Mouse (Mus musculus) adrenal gland, adult 18-20 months (tissue): ENCODE results near the gene Gm49601. TPM values are rescaled to one million over a fixed set of nuclear protein-coding genes. Genes with fewer than 3 reads are reported as not detected.

Source experiments
- DNase-seq, 2 experiments: peaks; one replicate each; pipeline ENCODE4 v3.0.0; 2021 to 2022; ENCODE audit warnings: low spot score in 2 of 2
- total RNA-seq, 2 experiments: library from RNA; stranded (reverse); gene quantifications; 1 replicate in 1 of 2; 2 replicates in 1 of 2; pipeline ENCODE4 v1.2.3; 2021

Gm49601 gene
- total RNA-seq, 2 experiments from 2014 or later = 1.4 to 5.1 TPM

DNA sequence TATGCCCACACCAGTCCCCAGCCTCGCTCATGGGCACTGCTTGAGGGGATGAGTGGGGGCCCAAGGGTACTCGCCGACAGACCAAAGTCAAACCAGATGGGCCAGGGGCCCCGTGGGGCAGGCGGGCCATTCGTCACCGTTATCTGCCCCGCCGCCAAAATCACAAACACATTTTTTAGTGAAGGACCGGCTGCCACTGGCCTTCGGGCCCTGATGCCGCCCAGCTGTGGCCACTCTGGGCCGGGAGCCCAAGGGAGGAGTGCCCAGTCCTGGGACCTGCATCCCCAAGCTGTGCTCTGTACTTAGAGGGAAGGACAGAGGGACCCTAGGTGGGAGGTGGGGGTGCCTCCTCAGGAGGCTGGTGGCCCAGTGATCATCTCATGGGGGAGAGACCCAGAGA is 14.5 kb downstream of the Gm49601 start:
- DNase-seq = no peak

DNA sequence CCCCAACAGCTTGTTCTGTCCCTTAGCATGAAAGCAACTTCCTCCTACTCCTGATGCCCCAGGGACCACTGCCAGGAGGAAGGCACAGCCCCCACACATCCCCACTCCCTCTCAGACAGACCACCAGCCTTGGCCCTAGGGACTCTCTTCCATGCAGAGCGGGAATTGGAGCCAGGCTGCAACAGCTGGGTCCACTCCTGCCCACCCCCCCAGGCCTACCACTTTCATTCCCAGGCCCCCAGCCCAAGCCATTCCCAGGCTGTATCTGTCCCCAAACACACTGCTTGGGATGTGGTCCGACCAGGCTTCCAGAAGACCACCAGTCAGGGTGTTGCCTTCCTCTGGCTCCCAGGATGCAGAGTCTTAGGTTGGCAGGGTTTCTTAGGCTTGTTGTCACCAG is 17.1 kb downstream of the Gm49601 start:
- no peak for DNase-seq

- no peak for DNase-seq
Measured at GRCm38 (mm10) chr16:18608226-18608625, 18.0 kb downstream of the Gm49601 start.

- DNase-seq = no peak
Measured at GRCm38 (mm10) chr16:18605705-18606104, 20.5 kb downstream of the Gm49601 start.

GRCm38 (mm10) chr16:18604267-18604701 is 21.9 kb downstream of the Gm49601 start:
- DNase-seq = no peak

GRCm38 (mm10) chr16:18601447-18601846 is 24.8 kb downstream of the Gm49601 start:
- DNase-seq = no peak

- no peak for DNase-seq
Measured at GRCm38 (mm10) chr16:18598006-18598405, 28.2 kb downstream of the Gm49601 start.

DNA sequence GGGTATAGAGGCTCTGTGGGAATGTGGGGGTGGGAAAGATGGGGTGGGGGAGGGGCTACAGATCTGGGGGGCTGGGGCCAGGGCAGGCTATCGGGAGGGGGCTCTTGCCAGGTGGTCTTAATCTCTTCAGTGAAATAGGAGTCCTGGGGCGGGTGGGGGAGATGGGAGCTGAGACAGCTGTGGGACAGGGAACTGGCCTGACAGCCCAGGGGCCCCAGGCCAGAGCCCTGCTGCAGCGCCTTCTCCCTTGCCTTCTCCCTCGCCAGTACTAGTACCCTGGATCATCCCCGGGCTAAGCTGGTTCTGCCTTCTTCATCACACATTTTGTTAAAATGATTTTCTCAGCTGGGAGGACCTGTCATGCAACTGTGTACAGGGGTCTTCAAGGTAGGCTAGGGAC is 30.0 kb downstream of the Gm49601 start:
- DNase-seq = no peak

DNA sequence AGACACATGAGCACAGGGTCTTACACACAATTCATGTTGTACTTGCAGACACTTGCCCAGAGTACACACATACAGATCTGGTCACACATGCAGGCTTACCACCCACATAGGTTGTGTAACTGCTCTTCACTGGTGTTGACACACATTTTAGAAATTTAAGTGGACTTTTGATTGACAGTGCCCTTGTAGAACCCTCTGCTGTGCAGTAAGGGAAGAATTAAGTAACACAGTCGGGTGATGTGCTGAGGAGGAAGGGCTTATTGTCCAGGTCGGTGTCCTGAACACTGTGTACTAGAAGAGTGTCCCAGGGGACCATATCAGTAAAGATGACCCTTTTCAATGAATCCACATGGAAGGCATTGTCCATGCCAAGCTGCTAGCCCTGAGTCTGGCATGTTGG is 32.3 kb downstream of the Gm49601 start:
- no peak for DNase-seq

DNA sequence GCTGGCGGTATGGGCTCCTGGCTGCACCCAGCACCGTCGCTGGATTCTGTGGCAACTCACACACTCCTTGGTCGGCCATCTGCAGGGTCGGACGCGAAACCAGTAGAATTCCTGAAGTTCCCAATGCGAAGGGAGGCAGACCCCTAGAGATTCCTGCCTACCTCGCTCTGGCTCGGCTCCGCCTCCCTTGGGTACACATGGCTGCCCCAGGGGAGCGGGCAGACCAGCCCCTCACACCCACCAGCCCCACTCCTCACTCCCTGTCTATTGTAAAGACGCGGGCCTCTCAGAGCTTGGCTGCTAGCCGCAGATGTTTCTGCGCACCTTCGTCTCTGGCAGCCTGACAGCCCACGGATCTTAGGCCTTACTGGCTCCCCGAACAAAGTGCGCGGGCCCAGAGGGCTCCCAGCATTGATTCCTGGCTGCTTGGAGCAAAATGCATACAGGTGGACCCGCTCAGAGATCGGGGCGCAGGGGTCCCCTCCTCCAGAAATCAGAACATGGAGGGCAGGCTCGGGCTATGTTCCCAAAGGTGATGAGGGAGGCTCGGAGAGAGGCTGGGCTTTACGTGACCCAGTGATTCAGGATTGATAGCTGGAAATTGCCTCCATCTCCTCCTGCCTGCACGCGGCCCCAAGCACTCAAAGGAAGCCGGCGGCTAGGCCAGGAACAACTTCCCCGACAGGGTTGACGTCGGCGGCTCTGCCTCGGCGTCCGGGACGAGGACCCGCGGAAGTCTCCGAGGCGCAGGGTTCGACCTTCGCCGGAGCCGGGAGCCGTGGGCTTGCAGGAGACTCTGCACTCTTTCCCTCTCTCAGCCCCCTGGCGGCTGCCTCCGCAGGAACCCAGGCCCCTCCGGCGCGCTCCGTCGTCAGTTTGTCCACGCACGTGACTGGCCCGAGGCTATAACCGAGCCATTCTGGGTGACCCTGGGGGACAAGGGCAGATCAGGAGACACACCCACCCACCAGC is 34.9 kb downstream of the Gm49601 start:
- DNase-seq = no peak

GRCm38 (mm10) chr16:18589804-18590790 is 36.1 kb downstream of the Gm49601 start, which contains the start of gene Tbx1:
TSS of gene Tbx1 (minus strand) at chr16:18590671.
- no peak for DNase-seq

GRCm38 (mm10) chr16:18589080-18589621 is 37.1 kb downstream of the Gm49601 start:
- no peak for DNase-seq

DNA sequence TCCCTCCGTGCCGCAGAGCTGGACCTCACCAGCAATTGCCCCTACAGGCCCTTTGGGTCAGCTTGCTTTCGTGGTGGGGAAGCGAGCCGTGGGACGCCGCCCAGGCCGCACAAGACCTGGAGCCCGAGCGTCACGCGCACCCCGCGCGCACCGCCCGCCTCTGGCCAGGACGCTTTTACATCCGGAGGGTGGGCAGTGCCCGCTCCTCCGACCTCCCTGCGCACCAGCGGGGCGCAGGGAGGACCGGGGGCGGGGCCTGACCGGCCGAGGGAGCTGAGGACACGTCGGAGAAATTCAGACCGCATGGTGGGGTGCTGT is 37.5 kb downstream of the Gm49601 start:
- DNase-seq = no peak

DNA sequence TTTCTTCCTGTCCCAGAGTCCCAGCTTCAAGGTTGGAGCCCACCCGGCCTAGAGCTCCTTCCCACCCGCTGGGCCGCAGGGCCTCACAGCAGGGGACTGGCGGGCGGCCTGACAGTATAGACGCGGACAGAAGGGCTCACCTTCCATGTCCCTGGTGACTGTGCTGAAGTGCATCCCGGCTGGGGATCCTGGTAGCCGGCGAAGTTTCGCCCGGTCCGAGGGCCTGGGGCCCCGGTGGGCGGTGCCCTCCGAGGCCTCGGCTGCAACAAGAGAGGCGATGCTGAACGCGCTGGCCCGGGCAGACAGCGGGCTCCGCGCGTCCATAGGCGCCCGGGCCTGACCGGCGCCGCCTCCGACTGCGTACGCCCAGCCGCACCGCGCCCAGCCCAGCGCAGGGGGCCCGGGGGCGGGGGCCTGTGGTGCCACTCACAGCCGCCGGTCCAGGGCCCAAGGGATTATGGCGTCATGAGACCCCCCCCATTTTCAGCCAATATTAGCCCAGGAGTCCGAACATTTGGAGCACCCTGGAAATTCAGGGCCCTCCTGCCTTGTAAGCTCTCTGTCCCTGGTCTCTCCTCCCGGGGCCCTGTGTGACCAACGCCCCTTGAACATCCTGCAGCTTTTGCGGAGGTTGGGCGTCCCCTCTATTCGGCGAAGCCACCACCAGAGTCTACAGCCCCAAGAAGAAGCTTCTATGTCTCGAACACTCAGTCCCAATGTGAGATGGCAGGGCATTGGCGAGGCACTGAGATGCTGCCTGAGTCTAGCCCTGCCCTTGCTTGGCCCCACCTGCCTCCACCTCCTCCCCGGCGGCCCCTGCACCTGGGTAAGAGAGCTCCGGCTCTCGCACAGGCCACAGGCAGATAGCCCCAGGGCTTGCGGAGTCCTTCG is 38.1 kb downstream of the Gm49601 start:
- DNase-seq = no peak

DNA sequence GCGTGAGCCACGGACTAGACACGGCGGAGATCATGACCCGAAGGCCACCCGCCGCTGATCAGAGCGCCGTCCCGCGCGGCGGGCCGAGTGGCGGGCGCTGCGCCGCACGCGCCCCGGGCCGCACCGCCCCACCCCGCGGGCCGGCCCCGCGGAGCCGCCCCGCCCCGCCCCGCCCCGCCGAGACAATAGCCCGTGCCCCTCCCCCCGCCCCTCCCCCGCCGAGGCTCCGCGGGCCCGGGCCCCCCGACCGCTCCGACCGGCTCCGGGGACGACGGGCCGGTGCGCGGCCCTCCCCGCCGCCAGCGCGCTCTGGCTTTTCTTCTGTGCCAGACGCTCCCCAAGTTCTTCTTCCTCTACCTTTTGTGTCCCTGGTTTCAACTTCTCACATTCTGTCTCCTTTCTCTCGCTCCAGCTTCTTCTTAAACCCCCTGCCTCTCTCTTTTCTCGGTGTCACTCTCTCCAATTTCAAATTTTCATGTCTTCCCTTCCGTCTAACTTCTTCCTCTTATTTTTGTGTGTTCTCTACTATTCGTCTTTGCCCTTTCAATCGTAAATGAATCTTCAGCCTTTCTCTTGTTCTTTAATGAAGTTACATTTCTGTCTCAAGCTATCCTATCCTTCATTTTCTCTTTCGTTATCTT is 39.2 kb downstream of the Gm49601 start:
- no peak for DNase-seq

- no peak for DNase-seq
Measured at GRCm38 (mm10) chr16:18586076-18586905, 39.9 kb downstream of the Gm49601 start.

GRCm38 (mm10) chr16:18585676-18586075 is 40.6 kb downstream of the Gm49601 start:
- DNase-seq = no peak

DNA sequence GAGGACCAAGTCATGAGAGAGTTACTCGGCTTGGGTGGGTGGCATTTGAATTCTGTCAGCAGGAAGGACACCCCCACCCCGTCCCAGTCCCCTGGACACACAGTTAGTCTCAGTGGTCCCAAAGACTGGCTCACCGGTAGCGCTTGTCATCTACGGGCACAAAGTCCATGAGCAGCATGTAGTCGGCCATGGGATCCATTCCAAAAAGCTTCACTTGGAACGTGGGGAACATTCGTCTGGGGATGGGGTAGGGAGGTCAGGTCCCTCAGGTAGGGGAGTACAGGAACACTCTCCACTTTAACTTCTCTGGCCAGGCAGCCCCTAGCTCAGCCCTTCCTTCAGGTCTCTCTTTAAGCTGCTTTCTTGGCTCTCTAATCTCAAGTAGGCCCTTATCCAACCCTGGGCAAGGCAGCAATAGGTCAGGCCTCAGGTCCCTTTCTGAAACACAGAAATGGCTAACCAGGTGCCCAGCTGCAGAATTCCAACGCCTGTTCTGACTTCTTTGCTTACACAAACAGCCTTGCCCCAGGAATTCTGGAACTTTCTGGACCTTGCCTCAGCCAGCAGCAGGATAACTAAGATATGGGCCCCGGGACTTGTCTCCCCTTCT is 41.2 kb downstream of the Gm49601 start:
- DNase-seq = no peak
